Mouse (Mus musculus) MEL (cell line): ENCODE results near the gene Sstr3. TPM values are rescaled to one million over a fixed set of nuclear protein-coding genes. Genes with fewer than 3 reads are reported as not detected.

Experiments
- DNase-seq: peaks from one replicate; pipeline ENCODE4 v3.0.0; 2011; ENCODE audit warnings: low read depth, low spot score
- H3K27ac ChIP-seq: 2 replicates; pipeline ENCODE4 v1.5.1; 2012; ENCODE audit warnings: low read depth, mild to moderate bottlenecking, control low read depth, low read length, moderate library complexity; ENCODE audit not compliant: control insufficient read depth
- H3K27me3 ChIP-seq, 2 experiments: fragments of 150-350 bp in 1 of 2; sonication (generic) in 1 of 2; 2 replicates each; pipeline ENCODE4 v1.6.1; 2012; ENCODE audit warnings: low read length in 2 of 2, mild to moderate bottlenecking in 2 of 2, improper control_type of control experiment in 1 of 2, moderate library complexity in 1 of 2; ENCODE audit not compliant: insufficient read depth in 2 of 2, control insufficient read depth in 1 of 2
- H3K36me3 ChIP-seq, 2 experiments: 2 replicates each; pipeline ENCODE4 v1.6.1; 2012 to 2014; ENCODE audit warnings: low read length in 2 of 2, improper control_type of control experiment in 1 of 2, inconsistent platforms in 1 of 2, mild to moderate bottlenecking in 1 of 2; ENCODE audit not compliant: insufficient read depth in 2 of 2, control insufficient read depth in 1 of 2
- H3K4me1 ChIP-seq, 2 experiments: fragments of 150-350 bp in 1 of 2; sonication (generic) in 1 of 2; 2 replicates each; pipeline ENCODE4 v1.6.1; 2012; ENCODE audit warnings: low read length in 2 of 2, improper control_type of control experiment in 1 of 2, mild to moderate bottlenecking in 1 of 2; ENCODE audit not compliant: insufficient read depth in 2 of 2, control insufficient read depth in 1 of 2
- H3K4me3 ChIP-seq, 2 experiments: fragments of 150-350 bp in 1 of 2; sonication (generic) in 1 of 2; 2 replicates each; pipeline ENCODE4 v1.5.1; 2012; ENCODE audit warnings: low read depth in 2 of 2, low read length in 2 of 2, mild to moderate bottlenecking in 2 of 2, moderate library complexity in 2 of 2, control low read depth in 1 of 2, improper control_type of control experiment in 1 of 2; ENCODE audit not compliant: control insufficient read depth in 1 of 2, insufficient read depth in 1 of 2
- H3K79me2 ChIP-seq: 2 replicates; pipeline ENCODE4 v1.6.1; 2012; ENCODE audit warnings: mild to moderate bottlenecking, low read length, moderate library complexity; ENCODE audit not compliant: control insufficient read depth, poor library complexity, insufficient read depth
- H3K9ac ChIP-seq: 2 replicates; pipeline ENCODE4 v1.6.1; 2012; ENCODE audit warnings: low read depth, mild to moderate bottlenecking, control low read depth, low read length, moderate library complexity; ENCODE audit not compliant: control insufficient read depth, poor library complexity, severe bottlenecking
- H3K9me3 ChIP-seq: fragments of 150-350 bp; sonication (generic); replicated peaks from 2 replicates; pipeline ENCODE4 v1.6.1; 2012; ENCODE audit warnings: mild to moderate bottlenecking, low read length, improper control_type of control experiment, moderate library complexity; ENCODE audit not compliant: insufficient read depth
- BHLHE40 ChIP-seq: IDR thresholded peaks from 2 replicates; pipeline ENCODE4 v1.6.1; 2012; ENCODE audit warnings: low read depth, mild to moderate bottlenecking, inconsistent platforms, low read length, improper control_type of control experiment, borderline replicate concordance
- ELF1 ChIP-seq: IDR thresholded peaks from 2 replicates; pipeline ENCODE4 v1.6.1; 2014; ENCODE audit warnings: low read depth, mild to moderate bottlenecking, inconsistent platforms, low read length, improper control_type of control experiment, moderate library complexity
- ETS1 ChIP-seq: IDR thresholded peaks from 2 replicates; pipeline ENCODE4 v1.6.1; 2012; ENCODE audit warnings: low read depth, mild to moderate bottlenecking, inconsistent platforms, low read length, improper control_type of control experiment, moderate library complexity
- GATA1 ChIP-seq: IDR thresholded peaks from 2 replicates; pipeline ENCODE4 v1.6.1; 2011; ENCODE audit warnings: low read depth, low read length, improper control_type of control experiment
- HCFC1 ChIP-seq: IDR thresholded peaks from 2 replicates; pipeline ENCODE4 v1.6.1; 2012; ENCODE audit warnings: low read depth, mild to moderate bottlenecking, inconsistent platforms, low read length, improper control_type of control experiment, moderate library complexity
- JUND ChIP-seq: IDR thresholded peaks from 2 replicates; pipeline ENCODE4 v1.6.1; 2011; ENCODE audit warnings: low read depth, mild to moderate bottlenecking, improper control_type of control experiment, low read length
- KAT2A ChIP-seq: conservative IDR thresholded peaks from 2 replicates; pipeline ENCODE4 v1.6.1; 2012; ENCODE audit warnings: low read depth, low read length, improper control_type of control experiment, inconsistent platforms
- MAZ ChIP-seq: IDR thresholded peaks from 2 replicates; pipeline ENCODE4 v1.6.1; 2012; ENCODE audit warnings: low read depth, mild to moderate bottlenecking, inconsistent platforms, low read length, improper control_type of control experiment
- MEF2A ChIP-seq: IDR thresholded peaks from 2 replicates; pipeline ENCODE4 v1.6.1; 2014; ENCODE audit warnings: low read depth, mild to moderate bottlenecking, inconsistent platforms, low read length, improper control_type of control experiment; ENCODE audit not compliant: poor library complexity, insufficient replicate concordance, severe bottlenecking; ENCODE audit errors: extremely low read depth
- MXI1 ChIP-seq: IDR thresholded peaks from 2 replicates; pipeline ENCODE4 v1.6.1; 2011; ENCODE audit warnings: mild to moderate bottlenecking, low read depth, low read length, improper control_type of control experiment
- NRF1 ChIP-seq: IDR thresholded peaks from 2 replicates; pipeline ENCODE4 v1.6.1; 2014; ENCODE audit warnings: low read depth, mild to moderate bottlenecking, inconsistent platforms, low read length, improper control_type of control experiment, moderate library complexity; ENCODE audit not compliant: poor library complexity, insufficient read depth, severe bottlenecking
- POLR2AphosphoS2 ChIP-seq: IDR thresholded peaks from 2 replicates; pipeline ENCODE4 v1.6.1; 2011; ENCODE audit warnings: low read length, improper control_type of control experiment
- POLR2AphosphoS5 ChIP-seq: IDR thresholded peaks from 2 replicates; pipeline ENCODE4 v1.6.1; 2012; ENCODE audit warnings: low read depth, borderline replicate concordance, mild to moderate bottlenecking, inconsistent platforms, low read length, moderate library complexity, mixed read lengths
- RAD21 ChIP-seq: IDR thresholded peaks from 2 replicates; pipeline ENCODE4 v1.6.1; 2011; ENCODE audit warnings: mild to moderate bottlenecking, low read depth, low read length, improper control_type of control experiment
- RCOR1 ChIP-seq: IDR thresholded peaks from 2 replicates; pipeline ENCODE4 v1.6.1; 2012; ENCODE audit warnings: low read depth, mild to moderate bottlenecking, inconsistent platforms, low read length, improper control_type of control experiment
- SIN3A ChIP-seq: IDR thresholded peaks from 2 replicates; pipeline ENCODE4 v1.6.1; 2012; ENCODE audit warnings: low read length, improper control_type of control experiment, inconsistent platforms
- SMC3 ChIP-seq: IDR thresholded peaks from 2 replicates; pipeline ENCODE4 v1.6.1; 2011; ENCODE audit warnings: low read depth, low read length, improper control_type of control experiment
- TAL1 ChIP-seq: IDR thresholded peaks from 2 replicates; pipeline ENCODE4 v1.6.1; 2012; ENCODE audit warnings: mild to moderate bottlenecking, inconsistent platforms, low read length, moderate library complexity, mixed read lengths
- TBP ChIP-seq: IDR thresholded peaks from 2 replicates; pipeline ENCODE4 v1.8.0; 2011; ENCODE audit warnings: low read depth, low read length, improper control_type of control experiment
- TCF12 ChIP-seq: IDR thresholded peaks from 2 replicates; pipeline ENCODE4 v1.6.1; 2014; ENCODE audit warnings: low read depth, mild to moderate bottlenecking, inconsistent platforms, low read length, improper control_type of control experiment, moderate library complexity
- UBTF ChIP-seq: IDR thresholded peaks from 2 replicates; pipeline ENCODE4 v1.6.1; 2012; ENCODE audit warnings: low read depth, mild to moderate bottlenecking, inconsistent platforms, low read length, improper control_type of control experiment, moderate library complexity, borderline replicate concordance; ENCODE audit not compliant: insufficient read depth
- USF1 ChIP-seq: IDR thresholded peaks from 2 replicates; pipeline ENCODE4 v1.6.1; 2014; ENCODE audit warnings: low read depth, mild to moderate bottlenecking, inconsistent platforms, low read length, improper control_type of control experiment, moderate library complexity
- USF2 ChIP-seq, 2 experiments: IDR thresholded peaks; 2 replicates each; pipeline ENCODE4 v1.6.1; 2011 to 2012; ENCODE audit warnings: improper control_type of control experiment in 2 of 2, low read length in 2 of 2, borderline replicate concordance in 1 of 2, inconsistent platforms in 1 of 2, low read depth in 1 of 2, mild to moderate bottlenecking in 1 of 2; ENCODE audit not compliant: insufficient read depth in 1 of 2
- ZC3H11A ChIP-seq: IDR thresholded peaks from 2 replicates; pipeline ENCODE4 v1.6.1; 2012; ENCODE audit warnings: low read depth, mild to moderate bottlenecking, inconsistent platforms, low read length, improper control_type of control experiment
- ZMIZ1 ChIP-seq: IDR thresholded peaks from 2 replicates; pipeline ENCODE4 v1.6.1; 2012; ENCODE audit warnings: low read depth, mild to moderate bottlenecking, inconsistent platforms, low read length, improper control_type of control experiment, moderate library complexity
- polyA plus RNA-seq, 2 experiments: library from polyadenylated mRNA; stranded (reverse) in 1 of 2; unstranded in 1 of 2; fragments of >175 nt in 1 of 2; fragments of >200 nt in 1 of 2; gene quantifications; 2 replicates each; pipeline versions ENCODE4 v1.2.1 to v1.2.4; 2012; ENCODE audit warnings: low replicate concordance in 2 of 2, low read depth in 1 of 2; ENCODE audit not compliant: insufficient read length in 2 of 2, insufficient read depth in 1 of 2, missing spikeins in 1 of 2
- total RNA-seq: library from RNA; depleted of rRNA; stranded (reverse); fragments of 300-350 nt; gene quantifications from 2 replicates; pipeline ENCODE4 v1.2.3, GENCODE M21; 2012

The Sstr3 gene
- total and polyA plus RNA-seq, 3 experiments = not detected

DNA sequence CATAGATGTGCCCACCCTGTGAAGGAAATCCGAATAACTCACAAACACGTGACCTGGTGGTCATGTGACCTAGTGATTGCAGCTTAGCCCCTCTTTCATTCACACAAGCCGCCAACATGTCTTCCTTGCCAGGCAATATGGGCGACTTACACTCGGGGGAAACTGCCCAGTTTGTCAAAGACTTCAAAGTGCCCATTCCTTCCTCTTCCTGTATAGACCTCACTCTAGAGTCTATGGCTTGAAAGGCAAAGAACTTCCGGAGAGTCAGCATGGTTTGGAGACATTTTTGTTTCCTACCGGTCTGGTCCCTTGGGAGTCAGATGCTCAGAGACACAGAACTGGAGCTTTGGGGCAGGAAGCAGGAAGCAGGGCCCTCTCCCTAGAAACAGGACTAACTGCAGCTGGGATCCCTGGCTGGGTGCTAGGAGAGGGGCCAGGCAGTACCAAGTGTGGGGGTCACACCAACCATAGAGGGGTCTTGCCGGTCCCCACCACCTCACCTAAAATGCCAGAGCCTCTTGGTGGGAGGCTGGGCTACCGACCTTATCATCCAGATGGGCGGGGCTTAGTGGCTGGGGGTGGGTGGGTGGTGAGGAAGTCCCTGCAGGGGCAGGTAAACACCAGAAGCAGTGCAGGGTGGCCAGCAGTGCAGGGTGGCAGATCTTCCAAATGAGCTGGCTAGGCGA lies 15.6 kb downstream of the Sstr3 start:
- Histone ChIP-seq H3K27ac (no peak overlapping the region), H3K4me3 (peak overlapping the region; percentile 12 to 35; a peak in 3 of 4 replicates), H3K27me3 (peaks cover 1 to 2% of the 10 kb centered on the region in 2 experiments; a peak in 1 of 4 replicates), H3K9me3 (no peaks in the 10 kb centered on the region), H3K9ac (no peak overlapping the region; the same call in 1 of the 2 replicates), H3K4me1 (no peaks in the 10 kb centered on the region; a peak in 1 of 4 replicates), H3K36me3 (peaks cover 0 to 3% of the 10 kb centered on the region in 2 experiments; a peak in 1 of 4 replicates), H3K79me2 (no peaks in the 10 kb centered on the region)
- TF ChIP-seq USF1 = peak; percentile 74
- no peak for TF ChIP-seq BHLHE40
- no peak for TF ChIP-seq NRF1
- no peak for TF ChIP-seq TBP
- TF ChIP-seq MXI1 = no peak
- TF ChIP-seq UBTF = no peak
- TF ChIP-seq ELF1 = no peak
- TF ChIP-seq RCOR1 = no peak
- TF ChIP-seq JUND = no peak
- TF ChIP-seq ZMIZ1 = no peak
- TF ChIP-seq USF2 (IDR thresholded peaks at IDR 0.05; ENCODE audit: borderline replicate concordance in 1 of 2, insufficient read depth in 1 of 2, low read depth in 1 of 2, low read length in 2 of 2) = peak in 1 of 2 experiments; percentile 45; a peak in 1 of 4 replicates
- no peak for DNase-seq

DNA sequence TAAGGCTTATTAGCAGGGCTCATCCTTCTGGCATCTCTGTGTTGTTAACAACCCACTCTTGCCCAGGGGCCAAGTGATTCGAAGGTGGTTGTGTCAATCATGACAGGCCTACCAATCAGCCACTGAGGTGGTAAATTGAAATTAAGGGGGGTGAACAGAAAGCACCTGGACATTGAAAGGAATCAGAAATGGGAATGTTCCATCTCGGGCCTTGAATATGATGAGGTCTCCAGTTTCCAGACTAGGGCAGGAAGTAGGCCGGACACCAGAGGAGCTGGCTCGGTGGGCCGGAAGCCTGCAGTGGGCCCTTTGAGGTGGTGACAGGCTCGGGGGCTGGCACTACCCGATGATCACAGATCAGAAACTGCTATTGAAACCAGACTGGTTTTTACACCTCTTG lies 16.5 kb downstream of the Sstr3 start:
- Histone ChIP-seq H3K27me3 (peaks cover 1 to 2% of the 10 kb centered on the region in 2 experiments; a peak in 2 of 4 replicates), H3K4me3 (0 out of 4 replicates have a peak overlapping the region, but pooled peaks of 1 of the 2 experiments have one; percentile 19), H3K79me2 (no peaks in the 10 kb centered on the region), H3K4me1 (no peaks in the 10 kb centered on the region; a peak in 1 of 4 replicates), H3K27ac (no peak overlapping the region), H3K9ac (no peak overlapping the region), H3K9me3 (no peaks in the 10 kb centered on the region), H3K36me3 (peaks cover 0 to 3% of the 10 kb centered on the region in 2 experiments; a peak in 1 of 4 replicates)
- DNase-seq = peak; percentile 58
- no peak for TF ChIP-seq ZMIZ1
- no peak for TF ChIP-seq POLR2AphosphoS5
- no peak for TF ChIP-seq JUND
- TF ChIP-seq TCF12 = no peak
- TF ChIP-seq GATA1 = no peak
- TF ChIP-seq TBP = no peak
- TF ChIP-seq RCOR1 = no peak
- TF ChIP-seq RAD21 = no peak
- TF ChIP-seq POLR2AphosphoS2 = no peak
- TF ChIP-seq MXI1 = no peak
- TF ChIP-seq SIN3A = no peak
- TF ChIP-seq ETS1 = no peak
- TF ChIP-seq KAT2A = no peak
- no peak for TF ChIP-seq SMC3
- no peak for TF ChIP-seq TAL1
- TF ChIP-seq MAZ = no peak
- no peak for TF ChIP-seq MEF2A
- no peak for TF ChIP-seq HCFC1
- no peak for TF ChIP-seq ZC3H11A
